Mouse (Mus musculus) layer of hippocampus, adult 2 months (tissue): ENCODE measurements around the gene Tmem132b. TPM values are rescaled to one million over a fixed set of nuclear protein-coding genes. Genes with fewer than 3 reads are reported as not detected.

Experiments used
- DNase-seq, 2 experiments: peaks; one replicate each; pipeline ENCODE4 v3.0.0; 2022; ENCODE audit warnings: low spot score in 2 of 2
- H3K27ac ChIP-seq: fragments of 200-600 bp; 2 replicates; pipeline ENCODE4 v1.8.1; 2022
- H3K4me3 ChIP-seq: fragments of 200-600 bp; 2 replicates; pipeline ENCODE4 v1.8.1; 2022; ENCODE audit warnings: mild to moderate bottlenecking
- CTCF ChIP-seq: fragments of 200-600 bp; conservative IDR thresholded peaks from 2 replicates; pipeline ENCODE4 v1.8.1; 2022; ENCODE audit warnings: antibody characterized with exemption, mild to moderate bottlenecking, moderate library complexity
- total RNA-seq, 2 experiments: library from RNA; stranded (reverse); gene quantifications; 2 replicates each; pipeline ENCODE4 v1.2.3; 2021

The Tmem132b gene
- total RNA-seq, 2 experiments from 2014 or later = 117 to 127 TPM

- H3K27ac ChIP-seq = no peak overlapping the region
- DNase-seq = no peak
- TF ChIP-seq CTCF = no peak
- no peak overlapping the region for H3K4me3 ChIP-seq
These were observed 268.0 kb downstream of the Tmem132b start for GRCm38 (mm10) chr5:125799622-125800021.

- H3K4me3 ChIP-seq = no peak overlapping the region; the same call in 1 of the 2 replicates
- TF ChIP-seq CTCF = peak; percentile 86
- H3K27ac ChIP-seq = no peak overlapping the region
- peak in 1 of 2 experiments; percentile 35 for DNase-seq
These were observed 268.5 kb downstream of the Tmem132b start for GRCm38 (mm10) chr5:125800025-125800424.

GRCm38 (mm10) chr5:125802801-125803200 is 271.2 kb downstream of the Tmem132b start:
- no peak for DNase-seq
- TF ChIP-seq CTCF = no peak
- Histone ChIP-seq H3K27ac (no peak overlapping the region), H3K4me3 (no peak overlapping the region)

- DNase-seq = peak; percentile 74 to 90
- peak overlapping the region; percentile 66 for H3K27ac ChIP-seq
- H3K4me3 ChIP-seq = no peak overlapping the region
- TF ChIP-seq CTCF = no peak
These were observed 273.8 kb downstream of the Tmem132b start for GRCm38 (mm10) chr5:125805327-125805726.

GRCm38 (mm10) chr5:125807861-125808260 is 276.3 kb downstream of the Tmem132b start:
- no peak overlapping the region for H3K4me3 ChIP-seq
- no peak for DNase-seq
- no peak for TF ChIP-seq CTCF
- H3K27ac ChIP-seq = no peak overlapping the region

GRCm38 (mm10) chr5:125829342-125829741 is 297.8 kb downstream of the Tmem132b start:
- Histone ChIP-seq H3K4me3 (no peak overlapping the region), H3K27ac (peak overlapping the region; percentile 88)
- DNase-seq = peak; percentile 39 to 80
- no peak for TF ChIP-seq CTCF

GRCm38 (mm10) chr5:125835890-125836289 is 304.3 kb downstream of the Tmem132b start:
- Histone ChIP-seq H3K27ac (no peak overlapping the region), H3K4me3 (no peak overlapping the region)
- no peak for DNase-seq
- no peak for TF ChIP-seq CTCF

GRCm38 (mm10) chr5:125836761-125837160 is 305.2 kb downstream of the Tmem132b start:
- Histone ChIP-seq H3K27ac (no peak overlapping the region), H3K4me3 (no peak overlapping the region)
- no peak for TF ChIP-seq CTCF
- no peak for DNase-seq

Other genes with a start within 250 kb of the Tmem132b start
- 10 to 100 TPM; 34.5 to 35.1 TPM for gene Scarb1, start 190.7 kb upstream of the Tmem132b start, total RNA-seq
- gene Gm10382, start 142.5 kb upstream of the Tmem132b start, total RNA-seq = not detected
- gene Ubc, start 141.6 kb upstream of the Tmem132b start, total RNA-seq = 100 to 1,000 TPM; 713 to 818 TPM
- gene Dhx37, start 97.7 kb upstream of the Tmem132b start, total RNA-seq = 10 to 100 TPM; 15.2 to 15.6 TPM
- gene Bri3bp, start 90.2 kb upstream of the Tmem132b start, total RNA-seq = 100 to 1,000 TPM in 1 of 2 experiments, 10 to 100 TPM in 1; 93.2 to 107 TPM
- gene Aacs, start 56.0 kb upstream of the Tmem132b start, total RNA-seq = 10 to 100 TPM; 48.1 to 55.5 TPM